Mouse (Mus musculus) testis, postnatal 14 days (tissue): Measurements from ENCODE around the gene Dock2.

Source experiments
- DNase-seq: peaks from one replicate; pipeline ENCODE4 v3.0.0; 2021; ENCODE audit warnings: low spot score

Dock2 gene

GRCm38 (mm10) chr11:34527238-34527637 is 256.5 kb downstream of the Dock2 start:
- no peak for DNase-seq

- DNase-seq = no peak
These were observed 258.4 kb downstream of the Dock2 start for GRCm38 (mm10) chr11:34525096-34525891.

GRCm38 (mm10) chr11:34524586-34524985 is 259.1 kb downstream of the Dock2 start:
- no peak for DNase-seq

- no peak for DNase-seq
These were observed 265.1 kb downstream of the Dock2 start for GRCm38 (mm10) chr11:34518566-34518965.

- no peak for DNase-seq
These were observed 266.7 kb downstream of the Dock2 start for GRCm38 (mm10) chr11:34516971-34517370.

- no peak for DNase-seq
These were observed 268.4 kb downstream of the Dock2 start for GRCm38 (mm10) chr11:34515301-34515700.

- no peak for DNase-seq
These were observed 277.3 kb downstream of the Dock2 start for GRCm38 (mm10) chr11:34506390-34506789.

- no peak for DNase-seq
These were observed 284.0 kb downstream of the Dock2 start for GRCm38 (mm10) chr11:34499663-34500062.

- no peak for DNase-seq
These were observed 289.0 kb downstream of the Dock2 start for GRCm38 (mm10) chr11:34494682-34495081.

GRCm38 (mm10) chr11:34492986-34493385 is 290.7 kb downstream of the Dock2 start:
- DNase-seq = no peak

- no peak for DNase-seq
These were observed 291.5 kb downstream of the Dock2 start for GRCm38 (mm10) chr11:34492223-34492622.

- DNase-seq = no peak
These were observed 294.1 kb downstream of the Dock2 start for GRCm38 (mm10) chr11:34489548-34489947.

- DNase-seq = no peak
These were observed 304.4 kb downstream of the Dock2 start for GRCm38 (mm10) chr11:34479301-34479700.

- DNase-seq = no peak
These were observed 313.9 kb downstream of the Dock2 start for GRCm38 (mm10) chr11:34469792-34470191.

- DNase-seq = no peak
These were observed 315.1 kb downstream of the Dock2 start for GRCm38 (mm10) chr11:34468571-34468970.

GRCm38 (mm10) chr11:34467056-34467455 is 316.6 kb downstream of the Dock2 start:
- no peak for DNase-seq

GRCm38 (mm10) chr11:34449944-34450343 is 333.7 kb downstream of the Dock2 start:
- DNase-seq = no peak

GRCm38 (mm10) chr11:34447891-34448290 is 335.8 kb downstream of the Dock2 start:
- DNase-seq = peak; percentile 17

- DNase-seq = no peak
These were observed 345.3 kb downstream of the Dock2 start for GRCm38 (mm10) chr11:34438429-34438828.

GRCm38 (mm10) chr11:34437446-34437845 is 346.2 kb downstream of the Dock2 start:
- no peak for DNase-seq

- no peak for DNase-seq
These were observed 351.7 kb downstream of the Dock2 start for GRCm38 (mm10) chr11:34431978-34432377.

- DNase-seq = no peak
These were observed 352.3 kb downstream of the Dock2 start for GRCm38 (mm10) chr11:34431371-34431770.

GRCm38 (mm10) chr11:34430940-34431339 is 352.8 kb downstream of the Dock2 start:
- DNase-seq = no peak

- no peak for DNase-seq
These were observed 356.5 kb downstream of the Dock2 start for GRCm38 (mm10) chr11:34427212-34427611.
